Mouse (Mus musculus) brain, embryonic 14.5 days (tissue): ENCODE measurements around the gene Gmds.

ENCODE experiments used
- CTCF ChIP-seq: fragments of 200-500 bp; IDR thresholded peaks from 2 replicates; pipeline ENCODE4 v1.5.1; 2012; ENCODE audit warnings: inconsistent platforms, mild to moderate bottlenecking, moderate library complexity, borderline replicate concordance; ENCODE audit not compliant: insufficient read depth, insufficient read length; ENCODE audit errors: extremely low read depth
- POLR2A ChIP-seq: fragments of 200-500 bp; IDR thresholded peaks from 2 replicates; pipeline ENCODE4 v1.6.1; 2012; ENCODE audit warnings: mild to moderate bottlenecking, inconsistent platforms, borderline replicate concordance; ENCODE audit not compliant: poor library complexity, insufficient read depth, insufficient read length, severe bottlenecking; ENCODE audit errors: extremely low read depth

DNA sequence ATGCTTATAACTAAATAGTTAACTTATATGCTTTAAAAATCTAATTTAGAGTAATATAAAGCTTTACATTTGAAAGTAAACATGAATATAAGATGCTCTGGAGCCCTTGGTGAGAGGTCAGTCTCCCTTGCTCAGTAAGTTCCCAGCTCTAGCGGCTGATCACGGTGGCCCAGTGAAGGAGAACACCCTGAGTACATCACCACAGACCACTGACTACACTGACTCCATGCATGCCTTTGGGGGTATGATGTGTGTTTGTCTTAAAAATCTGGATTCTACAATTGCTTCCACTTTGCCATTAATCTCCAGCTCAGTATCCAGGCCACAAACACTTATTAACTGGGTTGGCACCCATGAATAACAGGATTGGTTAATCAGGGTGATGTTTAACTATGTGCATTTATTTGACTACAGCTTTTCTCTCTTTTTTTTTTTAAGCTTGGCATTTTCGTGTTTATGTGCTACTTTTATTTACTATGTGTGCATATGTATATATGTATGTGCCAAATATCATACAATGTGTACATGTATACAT, 393.8 kb downstream of the Gmds start:
- no peak for TF ChIP-seq CTCF
- TF ChIP-seq POLR2A, result no peak
